Mouse (Mus musculus) heart, embryonic 12.5 days (tissue): ENCODE data around the gene Elp4. TPM values are rescaled to one million over a fixed set of nuclear protein-coding genes. Genes with fewer than 3 reads are reported as not detected.

ENCODE experiments used
- ATAC-seq: fragments of 200-750 bp; cut with Nextera tagmentation; 2 replicates; pipeline ENCODE4 v1.8.0; 2017; ENCODE audit warnings: moderate TSS enrichment, moderate library complexity; ENCODE audit not compliant: insufficient number of reproducible peaks, low FRiP score
- H3K27ac ChIP-seq: fragments of 300-500 bp; sonication (generic); 2 replicates; pipeline ENCODE4 v1.5.1; 2016; ENCODE audit warnings: mild to moderate bottlenecking, moderate library complexity; ENCODE audit not compliant: poor library complexity, severe bottlenecking
- H3K27me3 ChIP-seq: fragments of 300-500 bp; sonication (generic); replicated peaks from 2 replicates; pipeline ENCODE4 v1.6.1; 2016; ENCODE audit warnings: mild to moderate bottlenecking, moderate library complexity
- H3K36me3 ChIP-seq: fragments of 300-500 bp; sonication (generic); 2 replicates; pipeline ENCODE4 v1.6.1; 2016; ENCODE audit warnings: mild to moderate bottlenecking, moderate library complexity
- H3K4me1 ChIP-seq: fragments of 300-500 bp; sonication (generic); replicated peaks from 2 replicates; pipeline ENCODE4 v1.6.1; 2016; ENCODE audit warnings: mild to moderate bottlenecking
- H3K4me2 ChIP-seq: fragments of 300-500 bp; sonication (generic); 2 replicates; pipeline ENCODE4 v1.6.1; 2016; ENCODE audit warnings: mild to moderate bottlenecking, moderate library complexity
- H3K4me3 ChIP-seq: fragments of 300-500 bp; sonication (generic); 2 replicates; pipeline ENCODE4 v1.5.1; 2016; ENCODE audit warnings: mild to moderate bottlenecking
- H3K9ac ChIP-seq: fragments of 300-500 bp; sonication (generic); 2 replicates; pipeline ENCODE4 v1.6.1; 2016; ENCODE audit warnings: mild to moderate bottlenecking, moderate library complexity
- H3K9me3 ChIP-seq: fragments of 300-500 bp; sonication (generic); replicated peaks from 2 replicates; pipeline ENCODE4 v1.6.1; 2016; ENCODE audit warnings: mild to moderate bottlenecking, moderate library complexity
- WGBS: fragments of 180-500 bp; shearing (Covaris S2); methylation state at CpG from one replicate; pipeline ENCODE4 v1.1.7; 2016; 5-methylcytosine and 5-hydroxymethylcytosine counted together
- polyA plus RNA-seq: library from polyadenylated mRNA; unstranded; fragments of >200 nt; fragmentation: Nextera tagmentation; extraction: Ambion mirVana; gene quantifications from 2 replicates; pipeline ENCODE4 v1.2.1, GENCODE M21; 2016

Gene Elp4
- polyA plus RNA-seq, 1 experiment from 2014 or later, result 20.7 TPM

GRCm38 (mm10) chr2:105688436-105689303, 215.7 kb downstream of the Elp4 start:
- Histone ChIP-seq H3K27me3 (peaks cover 82% of the 10 kb centered on the region), H3K9ac (no peak overlapping the region), H3K4me2 (peak overlapping the region; percentile 69), H3K9me3 (no peaks in the 10 kb centered on the region), H3K36me3 (no peaks in the 10 kb centered on the region), H3K4me1 (peaks cover 26% of the 10 kb centered on the region), H3K27ac (no peak overlapping the region), H3K4me3 (peak overlapping the region; percentile 37)
- no peak for ATAC-seq
- under 1% methylated on average over 25 of the region's 25 CpGs for WGBS

- Histone ChIP-seq H3K4me2 (peak overlapping the region; percentile 69), H3K4me1 (peaks cover 26% of the 10 kb centered on the region), H3K36me3 (no peaks in the 10 kb centered on the region), H3K9ac (no peak overlapping the region), H3K4me3 (peak overlapping the region; percentile 37), H3K27me3 (peaks cover 82% of the 10 kb centered on the region), H3K9me3 (no peaks in the 10 kb centered on the region), H3K27ac (no peak overlapping the region)
- no peak for ATAC-seq
- 1% methylated on average over 17 of the region's 17 CpGs for WGBS
Measured at GRCm38 (mm10) chr2:105688011-105688410, 216.4 kb downstream of the Elp4 start.

- peak; percentile 55; the same call in 1 of the 2 replicates for ATAC-seq
- Histone ChIP-seq H3K9ac (no peak overlapping the region), H3K4me2 (peak overlapping the region; percentile 69), H3K27me3 (peaks cover 82% of the 10 kb centered on the region), H3K4me1 (peaks cover 30% of the 10 kb centered on the region), H3K4me3 (peak overlapping the region; percentile 37), H3K27ac (no peak overlapping the region), H3K36me3 (no peaks in the 10 kb centered on the region), H3K9me3 (no peaks in the 10 kb centered on the region)
- 4% methylated on average over 13 of the region's 13 CpGs for WGBS
Measured at GRCm38 (mm10) chr2:105687317-105687991, 216.9 kb downstream of the Elp4 start.

GRCm38 (mm10) chr2:105686363-105687316, 217.7 kb downstream of the Elp4 start:
- no peak overlapping the region for H3K27ac ChIP-seq
- no peaks in the 10 kb centered on the region for H3K36me3 ChIP-seq
- H3K27me3 ChIP-seq, result peaks cover 82% of the 10 kb centered on the region
- no peak overlapping the region for H3K4me2 ChIP-seq
- no peaks in the 10 kb centered on the region for H3K9me3 ChIP-seq
- no peak for ATAC-seq
- WGBS, result 4% methylated on average over 34 of the region's 36 CpGs
- H3K4me1 ChIP-seq, result peaks cover 30% of the 10 kb centered on the region
- H3K9ac ChIP-seq, result no peak overlapping the region
- no peak overlapping the region; the same call in 1 of the 2 replicates for H3K4me3 ChIP-seq

GRCm38 (mm10) chr2:105685651-105686050, 218.7 kb downstream of the Elp4 start:
- WGBS, result 16% methylated on average over 11 of the region's 11 CpGs
- Histone ChIP-seq H3K4me2 (no peak overlapping the region), H3K9ac (no peak overlapping the region), H3K36me3 (no peaks in the 10 kb centered on the region), H3K27me3 (peaks cover 86% of the 10 kb centered on the region), H3K9me3 (no peaks in the 10 kb centered on the region), H3K4me3 (no peak overlapping the region), H3K27ac (no peak overlapping the region), H3K4me1 (peaks cover 30% of the 10 kb centered on the region)
- ATAC-seq, result no peak

- Histone ChIP-seq H3K4me2 (no peak overlapping the region), H3K36me3 (no peaks in the 10 kb centered on the region), H3K9me3 (no peaks in the 10 kb centered on the region), H3K4me3 (no peak overlapping the region), H3K27me3 (peaks cover 87% of the 10 kb centered on the region), H3K27ac (no peak overlapping the region), H3K4me1 (peaks cover 30% of the 10 kb centered on the region), H3K9ac (no peak overlapping the region)
- 8% methylated on average over 11 of the region's 11 CpGs for WGBS
- no peak for ATAC-seq
Measured at GRCm38 (mm10) chr2:105684991-105685650, 219.2 kb downstream of the Elp4 start.

GRCm38 (mm10) chr2:105683771-105684410, 220.5 kb downstream of the Elp4 start:
- no peak overlapping the region for H3K9ac ChIP-seq
- peaks cover 19% of the 10 kb centered on the region for H3K4me1 ChIP-seq
- H3K36me3 ChIP-seq, result no peaks in the 10 kb centered on the region
- no peak overlapping the region for H3K27ac ChIP-seq
- H3K4me2 ChIP-seq, result no peak overlapping the region
- peaks cover 86% of the 10 kb centered on the region for H3K27me3 ChIP-seq
- no peak for ATAC-seq
- 1% methylated on average over 22 of the region's 22 CpGs for WGBS
- no peak overlapping the region for H3K4me3 ChIP-seq
- no peaks in the 10 kb centered on the region for H3K9me3 ChIP-seq

GRCm38 (mm10) chr2:105682634-105683351, 221.6 kb downstream of the Elp4 start:
- peak overlapping the region; percentile 45; the same call in 1 of the 2 replicates for H3K4me2 ChIP-seq
- 3% methylated on average over 21 of the region's 21 CpGs for WGBS
- no peak overlapping the region for H3K9ac ChIP-seq
- H3K27me3 ChIP-seq, result peaks cover 90% of the 10 kb centered on the region
- no peak overlapping the region for H3K4me3 ChIP-seq
- H3K4me1 ChIP-seq, result peaks cover 9% of the 10 kb centered on the region
- no peak overlapping the region for H3K27ac ChIP-seq
- H3K9me3 ChIP-seq, result no peaks in the 10 kb centered on the region
- ATAC-seq, result no peak
- no peaks in the 10 kb centered on the region for H3K36me3 ChIP-seq

GRCm38 (mm10) chr2:105682011-105682501, 222.3 kb downstream of the Elp4 start:
- under 1% methylated on average over 23 of the region's 23 CpGs for WGBS
- Histone ChIP-seq H3K4me1 (peaks cover 4% of the 10 kb centered on the region; the same call in 1 of the 2 replicates), H3K9me3 (no peaks in the 10 kb centered on the region), H3K4me2 (peak overlapping the region; percentile 45), H3K36me3 (no peaks in the 10 kb centered on the region), H3K9ac (no peak overlapping the region), H3K27ac (no peak overlapping the region), H3K27me3 (peaks cover 89% of the 10 kb centered on the region), H3K4me3 (peak overlapping the region; percentile 19; the same call in 1 of the 2 replicates)
- ATAC-seq, result no peak
